Mouse (Mus musculus): Measurements from ENCODE around the gene Btf3. TPM values are rescaled to one million over a fixed set of nuclear protein-coding genes. Genes with fewer than 3 reads are reported as not detected.

Btf3 gene
- polyA plus RNA-seq (2014; fragmentation: Nextera tagmentation; extraction: Ambion mirVana): 708 and 729 TPM in 2 replicates

- Histone ChIP-seq H3K27me3 (replicated peaks; ENCODE audit: control insufficient read depth, insufficient read depth, low read length) (no peaks in the 10 kb centered on the region), H3K36me3 (ENCODE audit: control insufficient read depth, insufficient read depth, low read length) (peaks cover 29% of the 10 kb centered on the region), H3K4me2 (ENCODE audit: low read length) (peak within 1 kb of the TSS; percentile 87), H3K4me1 (replicated peaks; ENCODE audit: control insufficient read depth, insufficient read depth, low read length) (peaks cover 11% of the 10 kb centered on the region), H3K4me3 (ENCODE audit: low read depth, low read length) (peak within 1 kb of the TSS; percentile 93), H3K9ac (ENCODE audit: low read length) (peak within 1 kb of the TSS; percentile 97), H3K27ac (ENCODE audit: low read depth) (peak within 1 kb of the TSS; percentile 91), H3K9me3 (ENCODE audit: control insufficient read depth, low read length) (no peaks in the 10 kb centered on the region)
- DNase-seq (ENCODE audit: low spot score) (peak; percentile 95), ATAC-seq (replicated peaks; ENCODE audit: low FRiP score, low TSS enrichment, low read depth) (peak; percentile 93)
- under 1% methylated on average over 82 of the region's 90 CpGs for WGBS
Observed at GRCm38 (mm10) chr13:98316480-98317245, at the start of gene Btf3. Btf3 (minus strand) TSS chr13:98317006.

GRCm38 (mm10) chr13:98365766-98366421 lies 49.1 kb upstream of the Btf3 start:
- Histone ChIP-seq H3K4me3 (ENCODE audit: low read depth, low read length) (peak overlapping the region; percentile 21), H3K9ac (ENCODE audit: low read length) (no peak overlapping the region), H3K27me3 (replicated peaks; ENCODE audit: control insufficient read depth, insufficient read depth, low read length) (peaks cover 89% of the 10 kb centered on the region), H3K4me2 (ENCODE audit: low read length) (peak overlapping the region; percentile 22; the same call in 1 of the 2 replicates), H3K36me3 (ENCODE audit: control insufficient read depth, insufficient read depth, low read length) (no peaks in the 10 kb centered on the region), H3K9me3 (ENCODE audit: control insufficient read depth, low read length) (no peaks in the 10 kb centered on the region), H3K27ac (ENCODE audit: low read depth) (no peak overlapping the region), H3K4me1 (replicated peaks; ENCODE audit: control insufficient read depth, insufficient read depth, low read length) (peaks cover 4% of the 10 kb centered on the region)
- ATAC-seq (replicated peaks; ENCODE audit: low FRiP score, low TSS enrichment, low read depth) (0 out of 2 replicates have a peak, but pooled peaks have one; percentile 32), DNase-seq (ENCODE audit: low spot score) (peak; percentile 81)
- WGBS: under 1% methylated on average over 52 of the region's 52 CpGs

GRCm38 (mm10) chr13:98365081-98365480 lies 48.3 kb upstream of the Btf3 start:
- no peak overlapping the region for H3K4me2 ChIP-seq (ENCODE audit: low read length)
- H3K4me3 ChIP-seq (ENCODE audit: low read depth, low read length): no peak overlapping the region
- H3K4me1 ChIP-seq (replicated peaks; ENCODE audit: control insufficient read depth, insufficient read depth, low read length): peaks cover 4% of the 10 kb centered on the region
- H3K27ac ChIP-seq (ENCODE audit: low read depth): no peak overlapping the region
- ATAC-seq (replicated peaks; ENCODE audit: low FRiP score, low TSS enrichment, low read depth) (no peak), DNase-seq (ENCODE audit: low spot score) (no peak)
- no peaks in the 10 kb centered on the region for H3K36me3 ChIP-seq (ENCODE audit: control insufficient read depth, insufficient read depth, low read length)
- no peaks in the 10 kb centered on the region for H3K9me3 ChIP-seq (ENCODE audit: control insufficient read depth, low read length)
- peaks cover 93% of the 10 kb centered on the region for H3K27me3 ChIP-seq (replicated peaks; ENCODE audit: control insufficient read depth, insufficient read depth, low read length)
- WGBS: 2% methylated on average over 8 of the region's 8 CpGs
- no peak overlapping the region for H3K9ac ChIP-seq (ENCODE audit: low read length)

GRCm38 (mm10) chr13:98363046-98363445 lies 46.2 kb upstream of the Btf3 start:
- WGBS: 6% methylated on average over 4 of the region's 4 CpGs
- no peak overlapping the region for H3K9ac ChIP-seq (ENCODE audit: low read length)
- no peaks in the 10 kb centered on the region for H3K36me3 ChIP-seq (ENCODE audit: control insufficient read depth, insufficient read depth, low read length)
- DNase-seq (ENCODE audit: low spot score) (no peak), ATAC-seq (replicated peaks; ENCODE audit: low FRiP score, low TSS enrichment, low read depth) (no peak)
- no peaks in the 10 kb centered on the region for H3K9me3 ChIP-seq (ENCODE audit: control insufficient read depth, low read length)
- no peak overlapping the region for H3K27ac ChIP-seq (ENCODE audit: low read depth)
- no peak overlapping the region for H3K4me2 ChIP-seq (ENCODE audit: low read length)
- H3K4me3 ChIP-seq (ENCODE audit: low read depth, low read length): no peak overlapping the region
- peaks cover 93% of the 10 kb centered on the region for H3K27me3 ChIP-seq (replicated peaks; ENCODE audit: control insufficient read depth, insufficient read depth, low read length)
- H3K4me1 ChIP-seq (replicated peaks; ENCODE audit: control insufficient read depth, insufficient read depth, low read length): peaks cover 4% of the 10 kb centered on the region

GRCm38 (mm10) chr13:98361161-98361560 lies 44.4 kb upstream of the Btf3 start:
- H3K4me3 ChIP-seq (ENCODE audit: low read depth, low read length): no peak overlapping the region
- 9% methylated on average over 5 of the region's 5 CpGs for WGBS
- peaks cover 3% of the 10 kb centered on the region for H3K4me1 ChIP-seq (replicated peaks; ENCODE audit: control insufficient read depth, insufficient read depth, low read length)
- DNase-seq (ENCODE audit: low spot score) (no peak), ATAC-seq (replicated peaks; ENCODE audit: low FRiP score, low TSS enrichment, low read depth) (no peak)
- no peak overlapping the region for H3K27ac ChIP-seq (ENCODE audit: low read depth)
- H3K9me3 ChIP-seq (ENCODE audit: control insufficient read depth, low read length): no peaks in the 10 kb centered on the region
- H3K27me3 ChIP-seq (replicated peaks; ENCODE audit: control insufficient read depth, insufficient read depth, low read length): peaks cover 91% of the 10 kb centered on the region
- H3K4me2 ChIP-seq (ENCODE audit: low read length): no peak overlapping the region
- no peak overlapping the region for H3K9ac ChIP-seq (ENCODE audit: low read length)
- no peaks in the 10 kb centered on the region for H3K36me3 ChIP-seq (ENCODE audit: control insufficient read depth, insufficient read depth, low read length)

GRCm38 (mm10) chr13:98360391-98360790 lies 43.6 kb upstream of the Btf3 start:
- Histone ChIP-seq H3K9ac (ENCODE audit: low read length) (no peak overlapping the region), H3K9me3 (ENCODE audit: control insufficient read depth, low read length) (no peaks in the 10 kb centered on the region), H3K4me1 (replicated peaks; ENCODE audit: control insufficient read depth, insufficient read depth, low read length) (peaks cover 4% of the 10 kb centered on the region; the same call in 1 of the 2 replicates), H3K4me2 (ENCODE audit: low read length) (no peak overlapping the region), H3K27ac (ENCODE audit: low read depth) (no peak overlapping the region), H3K27me3 (replicated peaks; ENCODE audit: control insufficient read depth, insufficient read depth, low read length) (peaks cover 92% of the 10 kb centered on the region), H3K36me3 (ENCODE audit: control insufficient read depth, insufficient read depth, low read length) (no peaks in the 10 kb centered on the region), H3K4me3 (ENCODE audit: low read depth, low read length) (no peak overlapping the region)
- ATAC-seq (replicated peaks; ENCODE audit: low FRiP score, low TSS enrichment, low read depth) (no peak), DNase-seq (ENCODE audit: low spot score) (no peak)
- 3% methylated on average over 6 of the region's 6 CpGs for WGBS

GRCm38 (mm10) chr13:98359337-98359736 lies 42.5 kb upstream of the Btf3 start:
- H3K27ac ChIP-seq (ENCODE audit: low read depth): no peak overlapping the region
- ATAC-seq (replicated peaks; ENCODE audit: low FRiP score, low TSS enrichment, low read depth) (no peak), DNase-seq (ENCODE audit: low spot score) (no peak)
- no peaks in the 10 kb centered on the region for H3K9me3 ChIP-seq (ENCODE audit: control insufficient read depth, low read length)
- peaks cover 94% of the 10 kb centered on the region for H3K27me3 ChIP-seq (replicated peaks; ENCODE audit: control insufficient read depth, insufficient read depth, low read length)
- under 1% methylated on average over 6 of the region's 8 CpGs for WGBS
- H3K4me1 ChIP-seq (replicated peaks; ENCODE audit: control insufficient read depth, insufficient read depth, low read length): peaks cover 14% of the 10 kb centered on the region
- no peak overlapping the region for H3K9ac ChIP-seq (ENCODE audit: low read length)
- H3K4me3 ChIP-seq (ENCODE audit: low read depth, low read length): no peak overlapping the region
- H3K4me2 ChIP-seq (ENCODE audit: low read length): no peak overlapping the region
- no peaks in the 10 kb centered on the region for H3K36me3 ChIP-seq (ENCODE audit: control insufficient read depth, insufficient read depth, low read length)

GRCm38 (mm10) chr13:98358424-98359181 lies 41.8 kb upstream of the Btf3 start:
- H3K36me3 ChIP-seq (ENCODE audit: control insufficient read depth, insufficient read depth, low read length): no peaks in the 10 kb centered on the region
- no peaks in the 10 kb centered on the region for H3K9me3 ChIP-seq (ENCODE audit: control insufficient read depth, low read length)
- ATAC-seq (replicated peaks; ENCODE audit: low FRiP score, low TSS enrichment, low read depth) (no peak), DNase-seq (ENCODE audit: low spot score) (peak; percentile 62)
- H3K4me1 ChIP-seq (replicated peaks; ENCODE audit: control insufficient read depth, insufficient read depth, low read length): peaks cover 21% of the 10 kb centered on the region
- no peak overlapping the region for H3K4me3 ChIP-seq (ENCODE audit: low read depth, low read length)
- no peak overlapping the region for H3K27ac ChIP-seq (ENCODE audit: low read depth)
- H3K4me2 ChIP-seq (ENCODE audit: low read length): no peak overlapping the region
- 6% methylated on average over 23 of the region's 23 CpGs for WGBS
- no peak overlapping the region for H3K9ac ChIP-seq (ENCODE audit: low read length)
- peaks cover 95% of the 10 kb centered on the region for H3K27me3 ChIP-seq (replicated peaks; ENCODE audit: control insufficient read depth, insufficient read depth, low read length)

Data from intestine, embryonic 14.5 days (tissue).